Mouse (Mus musculus) liver, embryonic 16.5 days (tissue): Measurements from ENCODE around the gene Ift46. TPM values are rescaled to one million over a fixed set of nuclear protein-coding genes. Genes with fewer than 3 reads are reported as not detected.
A peak's percentile ranks its signal among the peaks of the same experiment; 100 is the strongest.

Source experiments
- ATAC-seq: fragments of 200-750 bp; cut with Nextera tagmentation; 2 replicates; pipeline ENCODE4 v1.8.0; 2017; ENCODE audit warnings: low read depth, mild to moderate bottlenecking, moderate number of reproducible peaks, moderate library complexity
- H3K27ac ChIP-seq: fragments of 300-500 bp; sonication (generic); 2 replicates; pipeline ENCODE4 v1.5.1; 2014; ENCODE audit warnings: mild to moderate bottlenecking, low read length
- H3K27me3 ChIP-seq: fragments of 300-500 bp; sonication (generic); 2 replicates; pipeline ENCODE4 v1.6.1; 2014; ENCODE audit warnings: low read depth, low read length, mixed read lengths; ENCODE audit not compliant: control insufficient read depth, insufficient read depth
- H3K36me3 ChIP-seq: fragments of 300-500 bp; sonication (generic); 2 replicates; pipeline ENCODE4 v1.6.1; 2014; ENCODE audit warnings: mild to moderate bottlenecking; ENCODE audit not compliant: control insufficient read depth, insufficient read depth
- H3K4me1 ChIP-seq: fragments of 300-500 bp; sonication (generic); 2 replicates; pipeline ENCODE4 v1.6.1; 2014; ENCODE audit warnings: low read depth, low read length, mixed read lengths; ENCODE audit not compliant: control insufficient read depth
- H3K4me2 ChIP-seq: fragments of 300-500 bp; sonication (generic); 2 replicates; pipeline ENCODE4 v1.6.1; 2014; ENCODE audit warnings: low read depth, low read length, mixed read lengths
- H3K4me3 ChIP-seq: fragments of 300-500 bp; sonication (generic); 2 replicates; pipeline ENCODE4 v1.5.1; 2014; ENCODE audit warnings: low read depth, mild to moderate bottlenecking, low read length
- H3K9ac ChIP-seq: fragments of 300-500 bp; sonication (generic); 2 replicates; pipeline ENCODE4 v1.6.1; 2014; ENCODE audit warnings: low read depth, low read length
- H3K9me3 ChIP-seq: fragments of 300-500 bp; sonication (generic); replicated peaks from 2 replicates; pipeline ENCODE4 v1.6.1; 2016; ENCODE audit warnings: low read length; ENCODE audit not compliant: control insufficient read depth
- WGBS: fragments of 180-500 bp; shearing (Covaris S2); extraction: QIAGEN DNeasy Blood & Tissue Kit; methylation state at CpG from one replicate; pipeline ENCODE4 v1.1.7; 2014; ENCODE audit not compliant: insufficient replicate concordance; 5-methylcytosine and 5-hydroxymethylcytosine counted together
- polyA plus RNA-seq: library from polyadenylated mRNA; unstranded; fragments of >200 nt; fragmentation: Nextera tagmentation; extraction: Ambion mirVana; gene quantifications from 2 replicates; pipeline ENCODE4 v1.2.1, GENCODE M21; 2015

Ift46 gene
- polyA plus RNA-seq, 1 experiment from 2014 or later: 21.0 TPM

DNA sequence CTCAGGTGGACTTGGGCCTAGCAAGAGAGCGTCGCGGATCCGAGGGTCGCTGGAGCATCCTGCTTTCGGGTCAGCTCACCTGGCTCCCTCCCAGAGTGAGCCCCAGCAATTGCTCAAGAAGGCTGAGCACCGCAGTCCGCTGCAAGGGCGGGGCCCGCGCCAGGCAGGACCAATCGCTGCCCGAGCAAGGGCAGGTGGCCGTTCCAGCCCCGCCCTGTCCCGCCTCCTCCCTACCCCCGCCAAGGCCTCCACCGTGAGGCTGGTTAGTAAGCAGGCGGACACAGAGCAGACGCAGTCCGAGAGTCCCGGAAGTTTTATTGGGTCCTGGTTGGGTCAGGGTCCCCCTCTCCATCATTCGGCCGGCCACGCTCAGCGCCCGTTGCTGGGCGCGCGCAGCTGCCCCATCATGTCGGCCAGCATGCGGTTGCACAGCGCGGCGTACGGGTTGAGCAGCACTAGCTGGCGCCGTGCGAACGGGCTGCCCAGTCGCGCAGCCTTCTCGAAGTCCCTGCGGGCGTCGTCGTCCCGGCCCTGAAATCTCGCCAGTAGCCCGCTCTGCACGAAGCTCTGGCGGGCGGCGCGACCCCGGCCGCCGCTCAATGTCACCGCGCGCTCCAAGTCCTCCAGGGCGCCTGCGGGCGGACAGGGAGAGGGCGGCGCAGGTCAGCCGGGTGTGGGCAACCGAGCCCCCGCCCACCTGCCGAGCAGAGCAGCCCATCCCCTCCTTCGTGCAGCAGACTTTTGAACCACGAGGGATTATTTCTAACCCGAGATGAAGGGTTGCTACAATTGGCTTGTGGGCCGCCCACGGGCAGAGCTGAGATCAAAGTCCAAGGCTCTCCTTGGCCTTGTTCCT is 31.6 kb downstream of the Ift46 start, which contains the start of gene Tmem25:
Gene Tmem25 (minus strand): TSS at position 206 of the 856 bp plus-strand sequence.
- Histone ChIP-seq H3K9me3 (no peaks in the 10 kb centered on the region), H3K36me3 (no peaks in the 10 kb centered on the region), H3K4me1 (peaks cover 14% of the 10 kb centered on the region), H3K9ac (peak within 1 kb of the TSS; percentile 61), H3K4me2 (peak within 1 kb of the TSS; percentile 91), H3K4me3 (peak within 1 kb of the TSS; percentile 64), H3K27me3 (peaks cover 35% of the 10 kb centered on the region), H3K27ac (peak within 1 kb of the TSS; percentile 72)
- WGBS: under 1% methylated on average over 75 of the region's 75 CpGs
- peak; percentile 89 for ATAC-seq

DNA sequence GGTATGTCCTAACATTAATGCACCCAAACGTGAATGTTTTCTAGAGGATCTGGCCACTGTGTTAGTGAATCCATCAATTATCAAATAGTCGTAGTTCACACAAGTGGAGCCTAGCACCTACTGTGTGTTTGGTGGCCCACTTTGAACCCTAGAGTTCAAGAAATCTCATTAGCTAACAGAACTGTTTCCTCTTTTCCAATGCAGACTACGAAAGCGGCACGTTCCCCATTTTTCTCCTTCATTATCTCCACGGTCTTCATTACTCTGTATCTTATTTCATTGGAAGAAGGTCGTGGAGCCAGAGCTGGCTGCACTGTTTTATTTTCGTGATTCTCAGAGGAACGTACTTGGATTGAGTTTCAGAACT is 32.2 kb downstream of the Ift46 start:
- peak overlapping the region; percentile 61; the same call in 1 of the 2 replicates for H3K9ac ChIP-seq
- peak overlapping the region; percentile 91 for H3K4me2 ChIP-seq
- H3K4me1 ChIP-seq: peaks cover 14% of the 10 kb centered on the region
- peaks cover 35% of the 10 kb centered on the region for H3K27me3 ChIP-seq
- peak overlapping the region; percentile 64 for H3K4me3 ChIP-seq
- ATAC-seq: no peak
- peak overlapping the region; percentile 72 for H3K27ac ChIP-seq
- H3K9me3 ChIP-seq: no peaks in the 10 kb centered on the region
- no peaks in the 10 kb centered on the region for H3K36me3 ChIP-seq
- 30% methylated on average over 9 of the region's 9 CpGs for WGBS

DNA sequence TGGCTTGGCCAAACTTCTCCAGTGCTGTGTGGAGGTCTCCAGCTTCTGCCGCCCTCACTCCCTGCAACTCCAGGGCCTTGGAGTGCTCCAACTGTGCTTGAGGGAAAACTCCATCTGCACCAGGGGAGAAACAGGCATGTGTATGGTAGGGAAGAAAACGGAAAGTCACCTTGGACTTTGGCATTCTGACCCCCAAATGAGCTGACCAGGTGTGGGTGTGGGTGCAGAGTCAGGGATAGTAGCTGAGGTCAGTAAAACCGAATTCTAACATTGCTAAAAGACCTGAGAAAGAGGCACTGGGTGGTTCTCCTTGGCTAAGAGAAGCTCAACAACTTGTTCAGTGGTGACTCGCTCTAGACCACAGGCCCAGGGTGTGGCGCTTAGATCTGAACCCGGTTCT is 34.0 kb downstream of the Ift46 start:
- Histone ChIP-seq H3K4me2 (peak overlapping the region; percentile 56), H3K36me3 (peaks cover 4% of the 10 kb centered on the region; the same call in 1 of the 2 replicates), H3K27me3 (peaks cover 35% of the 10 kb centered on the region), H3K9ac (peak overlapping the region; percentile 0), H3K4me1 (peaks cover 14% of the 10 kb centered on the region), H3K4me3 (peak overlapping the region; percentile 45), H3K9me3 (no peaks in the 10 kb centered on the region), H3K27ac (peak overlapping the region; percentile 50; the same call in 1 of the 2 replicates)
- no peak for ATAC-seq
- whole genome bisulfite sequencing: 54% methylated on average over 6 of the region's 6 CpGs

DNA sequence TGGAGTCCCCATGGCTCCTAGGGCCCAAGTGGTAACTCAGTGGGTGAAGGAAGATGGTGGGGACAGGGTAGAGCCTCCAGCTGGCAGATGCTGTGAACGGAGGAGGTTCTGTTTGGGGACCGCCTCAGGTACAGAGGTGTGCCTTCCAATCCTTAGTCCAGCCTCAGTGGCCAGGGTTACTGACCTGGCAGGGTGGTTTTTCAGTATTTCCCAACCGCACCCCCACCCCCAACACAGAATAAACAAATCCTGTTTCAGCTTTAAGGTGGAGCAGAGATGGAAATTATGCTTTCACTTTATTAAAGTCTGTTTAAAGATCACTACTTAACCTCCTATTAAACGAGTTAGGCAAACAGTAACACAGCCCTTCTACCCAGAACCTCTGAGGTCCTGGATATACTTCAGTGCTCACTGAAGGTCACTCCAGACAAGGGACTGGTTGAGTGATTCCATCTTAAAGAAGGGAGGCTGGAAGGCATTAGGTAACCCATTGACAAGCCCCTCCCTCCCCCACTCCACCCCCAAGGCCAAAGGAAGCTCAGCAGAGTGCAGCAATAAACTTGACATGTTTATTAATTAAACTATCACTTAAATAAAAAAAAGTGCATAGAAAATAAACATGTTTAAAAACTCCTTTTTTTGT is 35.2 kb downstream of the Ift46 start, which contains the start of gene Ttc36:
Gene Ttc36 (minus strand): TSS at position 265 of the 643 bp plus-strand sequence.
- Histone ChIP-seq H3K4me3 (peak within 1 kb of the TSS; percentile 45), H3K36me3 (peaks cover 12% of the 10 kb centered on the region), H3K4me1 (peaks cover 14% of the 10 kb centered on the region), H3K27ac (peak within 1 kb of the TSS; percentile 39), H3K27me3 (peaks cover 30% of the 10 kb centered on the region), H3K9ac (no peak within 1 kb of the TSS; the same call in 1 of the 2 replicates), H3K4me2 (peak within 1 kb of the TSS; percentile 56), H3K9me3 (no peaks in the 10 kb centered on the region)
- WGBS: 56% methylated on average over 4 of the region's 4 CpGs
- ATAC-seq: peak; percentile 59

DNA sequence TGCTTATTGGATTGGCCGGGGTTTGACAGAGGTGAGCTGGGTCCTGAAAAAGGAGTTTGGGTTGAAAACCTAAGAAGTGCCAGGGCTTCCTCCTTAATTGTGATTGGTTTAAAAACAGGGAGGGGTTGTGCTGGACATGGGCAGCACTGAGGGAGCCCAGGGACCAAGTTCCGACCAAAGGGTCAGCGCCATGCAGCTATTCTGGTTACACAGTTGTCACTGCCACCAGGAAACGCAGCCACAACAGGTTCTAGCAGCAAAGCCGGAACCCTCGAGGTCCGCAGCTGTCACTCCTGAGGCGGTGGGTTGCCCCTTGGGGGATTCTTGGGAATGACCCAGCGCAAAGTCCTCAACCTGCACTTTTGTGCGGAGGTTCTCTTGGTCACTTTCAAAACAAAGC is 37.0 kb downstream of the Ift46 start:
- WGBS: 83% methylated on average over 10 of the region's 10 CpGs
- Histone ChIP-seq H3K36me3 (peaks cover 27% of the 10 kb centered on the region), H3K9ac (no peak overlapping the region), H3K4me2 (no peak overlapping the region), H3K4me3 (no peak overlapping the region), H3K27ac (no peak overlapping the region), H3K27me3 (peaks cover 12% of the 10 kb centered on the region), H3K4me1 (peaks cover 1% of the 10 kb centered on the region; the same call in 1 of the 2 replicates), H3K9me3 (no peaks in the 10 kb centered on the region)
- ATAC-seq: no peak

DNA sequence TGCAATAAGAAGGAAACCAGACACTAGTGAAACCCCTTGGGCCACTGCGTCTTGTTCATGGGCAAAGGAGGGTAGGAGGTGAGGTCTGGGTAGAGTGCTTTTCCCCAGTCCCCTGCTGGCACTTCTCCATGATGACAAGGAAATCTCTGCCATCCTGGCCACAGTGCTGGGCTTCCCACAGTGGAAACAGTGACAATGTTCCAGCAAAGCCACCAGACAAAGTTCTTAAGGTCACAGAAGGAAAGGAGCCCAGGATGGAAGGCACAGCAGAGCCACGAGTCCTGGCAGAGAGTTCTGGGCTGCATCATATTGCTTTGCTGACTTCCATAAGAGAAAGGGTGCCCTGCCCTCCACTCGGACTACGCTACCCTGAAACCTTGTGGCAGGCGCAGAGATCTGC is 37.8 kb downstream of the Ift46 start:
- H3K4me1 ChIP-seq: no peaks in the 10 kb centered on the region
- WGBS: 81% methylated on average over 5 of the region's 5 CpGs
- no peaks in the 10 kb centered on the region for H3K9me3 ChIP-seq
- H3K27me3 ChIP-seq: peaks cover 4% of the 10 kb centered on the region
- H3K27ac ChIP-seq: no peak overlapping the region
- no peak overlapping the region for H3K4me2 ChIP-seq
- H3K9ac ChIP-seq: no peak overlapping the region
- ATAC-seq: no peak
- H3K36me3 ChIP-seq: peaks cover 30% of the 10 kb centered on the region
- no peak overlapping the region for H3K4me3 ChIP-seq

DNA sequence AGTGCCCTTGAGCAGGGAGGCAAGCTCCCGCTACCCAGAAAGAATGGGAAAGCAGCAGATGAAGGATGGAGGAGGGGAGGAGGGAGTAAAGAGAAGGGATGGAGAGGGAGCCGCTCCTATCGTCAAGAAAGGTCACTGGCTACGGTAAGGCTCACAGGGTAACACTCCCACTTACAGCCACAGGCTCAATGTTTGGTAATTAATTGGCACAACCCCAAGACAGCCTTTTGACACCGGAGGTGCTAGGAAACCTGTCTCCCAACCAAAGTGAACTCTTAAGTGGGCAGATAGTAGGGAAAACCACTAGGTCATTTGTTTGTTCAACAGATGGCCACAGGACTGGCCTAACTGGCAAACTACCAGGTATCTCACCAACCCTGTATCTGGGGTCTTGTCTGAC is 39.4 kb downstream of the Ift46 start:
- H3K4me2 ChIP-seq: no peak overlapping the region
- no peak overlapping the region for H3K9ac ChIP-seq
- H3K36me3 ChIP-seq: peaks cover 35% of the 10 kb centered on the region
- H3K4me3 ChIP-seq: no peak overlapping the region
- H3K4me1 ChIP-seq: no peaks in the 10 kb centered on the region
- 82% methylated on average over 5 of the region's 5 CpGs for WGBS
- no peak overlapping the region for H3K27ac ChIP-seq
- H3K9me3 ChIP-seq: no peaks in the 10 kb centered on the region
- no peak for ATAC-seq
- H3K27me3 ChIP-seq: no peaks in the 10 kb centered on the region

DNA sequence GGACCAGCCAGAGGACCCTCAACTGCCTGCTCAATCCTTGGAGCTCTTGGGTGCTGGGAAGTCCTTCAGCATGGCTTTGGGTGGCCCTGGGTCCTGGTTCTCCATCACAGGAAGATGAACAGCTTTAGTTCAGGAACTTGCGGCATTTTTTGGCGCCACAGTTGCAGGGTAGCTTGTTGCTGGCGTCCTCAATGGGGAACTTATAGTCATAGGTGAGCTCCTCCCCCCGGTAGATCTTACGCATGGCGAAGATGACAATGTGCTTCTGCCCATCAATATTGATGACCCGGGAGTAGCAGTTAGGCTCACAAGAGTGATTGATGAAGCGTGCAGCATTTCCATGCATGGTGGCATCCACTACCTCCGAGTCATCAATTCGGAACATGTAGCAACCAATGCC is 40.1 kb downstream of the Ift46 start:
- 83% methylated on average over 10 of the region's 10 CpGs for WGBS
- no peak overlapping the region for H3K27ac ChIP-seq
- no peaks in the 10 kb centered on the region for H3K27me3 ChIP-seq
- H3K36me3 ChIP-seq: peaks cover 39% of the 10 kb centered on the region
- ATAC-seq: no peak
- H3K9ac ChIP-seq: no peak overlapping the region
- H3K4me1 ChIP-seq: no peaks in the 10 kb centered on the region
- no peak overlapping the region for H3K4me3 ChIP-seq
- no peak overlapping the region for H3K4me2 ChIP-seq
- H3K9me3 ChIP-seq: no peaks in the 10 kb centered on the region

DNA sequence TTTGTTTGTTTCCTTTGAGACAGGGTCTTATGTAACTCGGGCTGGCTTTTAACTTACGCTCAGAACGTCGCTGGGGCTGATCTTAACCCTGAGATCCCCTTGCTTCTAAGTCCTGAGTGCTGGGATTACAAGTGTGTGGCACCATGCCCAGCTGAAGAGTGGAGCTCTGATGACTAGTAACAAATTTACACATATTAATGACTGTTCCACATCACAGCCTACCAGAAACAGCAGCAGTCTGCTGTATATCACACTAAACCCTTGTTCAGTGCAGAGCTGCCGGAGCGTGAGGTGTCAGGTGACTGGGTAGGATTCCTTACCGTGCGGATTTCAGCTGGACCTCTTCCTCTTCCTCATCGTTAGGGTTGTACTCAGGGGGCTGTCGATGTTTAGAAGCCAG is 42.6 kb downstream of the Ift46 start:
- Histone ChIP-seq H3K9ac (no peak overlapping the region), H3K4me3 (no peak overlapping the region), H3K27me3 (no peaks in the 10 kb centered on the region), H3K4me2 (no peak overlapping the region), H3K36me3 (peaks cover 59% of the 10 kb centered on the region), H3K4me1 (no peaks in the 10 kb centered on the region), H3K27ac (no peak overlapping the region), H3K9me3 (no peaks in the 10 kb centered on the region)
- ATAC-seq: no peak
- 81% methylated on average over 10 of the region's 10 CpGs for WGBS
